Mouse (Mus musculus): ENCODE results near the gene Map7d1.

Gene Map7d1

DNA sequence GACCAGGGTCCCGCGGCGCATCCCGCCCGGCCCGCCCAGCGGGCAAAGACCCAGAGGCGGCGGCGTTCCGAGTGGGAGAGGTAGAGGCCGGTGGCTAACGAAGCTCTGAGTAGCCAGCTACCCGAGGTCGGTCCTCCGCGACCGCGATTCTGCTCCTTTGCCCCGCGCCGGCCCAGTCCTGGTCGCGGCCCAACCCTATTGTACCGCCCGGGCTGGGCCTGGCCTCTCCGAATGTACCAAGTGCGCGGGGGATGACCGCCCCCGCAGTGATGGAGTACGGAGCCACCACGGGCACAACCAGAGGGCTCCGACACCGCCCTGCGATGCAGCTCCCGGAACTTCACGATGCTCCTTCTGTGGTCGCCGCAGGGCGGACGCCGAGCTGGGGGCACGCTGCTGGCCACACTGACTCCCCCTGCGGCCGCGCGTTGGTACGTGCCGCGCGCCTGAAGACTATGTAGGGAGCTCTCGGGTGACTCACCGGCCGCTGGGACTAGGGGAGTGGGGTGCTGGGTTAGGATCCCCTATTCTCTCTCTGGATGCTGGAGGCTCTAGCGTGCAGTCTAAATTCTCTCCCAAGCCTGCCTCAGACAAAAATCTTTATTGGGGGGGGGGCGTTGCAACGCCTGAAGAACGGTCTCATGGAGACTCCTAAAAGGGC lies at the start of gene Map7d1:
TSS of gene Map7d1 (minus strand) at position 213 of the 661 bp plus-strand sequence.
- peak; percentile 95 for DNase-seq (ENCODE audit: low read depth)

DNA sequence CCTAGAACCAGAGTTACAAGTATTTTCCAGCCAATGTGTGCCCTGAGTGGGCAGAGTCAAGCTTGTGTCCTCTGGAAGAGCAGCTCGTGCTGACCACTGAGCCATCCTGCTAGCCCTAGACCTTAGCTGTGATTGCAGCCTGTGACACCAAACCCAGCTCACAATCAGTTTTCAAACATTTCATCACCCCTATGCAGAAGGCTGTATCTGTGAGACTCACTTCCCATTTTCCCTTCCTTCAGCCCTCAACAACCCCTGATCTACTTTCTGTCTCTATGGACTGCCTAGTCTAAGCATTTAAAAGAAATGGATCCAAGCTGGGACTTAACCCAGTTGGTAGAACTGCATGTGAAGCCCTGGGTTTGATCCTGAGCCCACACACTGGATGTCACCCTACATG lies 49.3 kb upstream of the Map7d1 start:
- no peak for DNase-seq (ENCODE audit: low read depth)

DNA sequence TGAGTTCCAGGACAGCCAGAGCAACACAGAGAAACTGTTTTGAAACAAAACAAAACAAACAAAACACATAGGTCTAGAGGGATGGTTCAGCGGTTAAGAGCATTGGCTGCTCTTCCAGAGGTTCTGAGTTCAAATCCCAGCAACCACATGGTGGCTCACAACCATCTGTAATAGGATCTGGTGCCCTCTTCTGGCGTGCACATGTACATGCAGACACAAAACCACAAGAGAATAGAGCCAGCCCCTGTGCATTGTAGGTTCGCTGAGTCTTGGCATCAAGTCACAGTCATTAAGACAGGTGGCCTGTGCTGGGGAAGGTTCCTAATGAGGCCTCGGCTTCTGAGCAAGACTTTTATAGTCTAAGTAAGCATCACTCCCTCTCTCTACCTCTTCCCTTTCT lies 47.7 kb upstream of the Map7d1 start:
- no peak for DNase-seq (ENCODE audit: low read depth)

DNA sequence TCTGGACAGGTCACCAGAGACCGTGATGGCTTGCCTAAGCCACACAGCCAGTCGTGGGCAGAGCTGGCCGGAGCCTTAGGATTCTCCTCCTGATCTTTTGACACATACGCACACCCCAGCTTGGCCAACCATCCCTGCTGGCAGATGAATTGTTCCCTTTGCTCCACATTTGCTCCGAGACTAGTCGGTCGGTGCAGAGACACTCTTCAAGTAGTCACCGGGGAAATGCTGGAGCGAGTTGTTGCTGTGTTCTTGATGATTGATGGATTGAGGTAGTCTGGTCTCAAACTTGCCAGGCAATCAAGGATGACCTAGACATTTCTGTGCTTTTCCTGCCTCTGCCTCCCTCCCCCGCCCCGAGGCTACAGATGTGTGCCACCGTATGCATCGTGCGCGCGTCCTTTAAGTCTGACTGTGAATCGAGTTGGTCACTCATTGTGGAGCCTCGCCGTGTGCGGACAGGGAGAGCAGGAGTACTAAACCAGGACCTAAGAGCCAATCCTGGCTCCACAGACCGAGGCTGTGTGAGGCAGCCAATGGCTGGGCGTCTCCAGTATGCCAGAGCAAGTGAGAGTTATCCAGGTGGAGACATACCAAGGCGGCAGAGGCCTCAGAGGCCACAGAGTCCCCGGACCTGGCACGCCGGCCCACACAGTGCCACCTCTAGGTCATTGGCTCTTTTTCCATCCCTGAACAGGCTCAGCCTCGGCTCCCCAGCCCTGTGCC lies 45.6 kb upstream of the Map7d1 start:
- DNase-seq (ENCODE audit: low read depth) = peak; percentile 75

DNA sequence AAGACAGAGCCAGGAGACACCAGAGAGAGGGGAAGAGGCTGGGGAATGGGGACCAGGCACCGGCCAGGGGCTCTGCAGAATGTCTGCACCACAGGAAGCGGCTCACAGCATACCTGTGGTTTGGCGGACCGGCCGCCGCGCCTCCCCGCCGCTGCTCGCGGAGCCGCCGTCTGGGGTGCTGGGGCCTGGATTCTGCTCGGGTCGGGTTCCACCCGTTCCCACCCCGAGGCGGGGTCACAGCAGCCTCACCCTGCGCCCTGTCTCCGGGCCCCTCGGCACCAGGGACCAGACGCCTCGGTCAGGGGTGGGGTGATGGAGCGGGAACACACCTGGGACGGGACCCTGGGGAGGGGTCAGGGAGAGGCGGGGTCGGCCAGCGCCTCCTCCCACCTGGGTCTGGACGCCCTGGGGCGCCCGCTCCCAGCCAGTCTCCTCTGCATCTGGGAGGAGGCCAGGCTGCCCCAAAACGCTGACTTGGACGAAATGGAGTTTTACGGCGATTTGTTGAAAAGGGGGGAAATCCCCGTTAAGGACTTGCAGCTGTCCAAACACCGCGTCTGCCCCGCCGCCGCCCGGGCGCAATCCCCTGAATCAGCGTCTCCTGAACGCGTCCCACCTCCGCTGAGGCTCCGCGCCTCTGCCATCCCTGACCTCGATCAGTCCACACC lies 44.9 kb upstream of the Map7d1 start:
- DNase-seq (ENCODE audit: low read depth) = peak; percentile 91

DNA sequence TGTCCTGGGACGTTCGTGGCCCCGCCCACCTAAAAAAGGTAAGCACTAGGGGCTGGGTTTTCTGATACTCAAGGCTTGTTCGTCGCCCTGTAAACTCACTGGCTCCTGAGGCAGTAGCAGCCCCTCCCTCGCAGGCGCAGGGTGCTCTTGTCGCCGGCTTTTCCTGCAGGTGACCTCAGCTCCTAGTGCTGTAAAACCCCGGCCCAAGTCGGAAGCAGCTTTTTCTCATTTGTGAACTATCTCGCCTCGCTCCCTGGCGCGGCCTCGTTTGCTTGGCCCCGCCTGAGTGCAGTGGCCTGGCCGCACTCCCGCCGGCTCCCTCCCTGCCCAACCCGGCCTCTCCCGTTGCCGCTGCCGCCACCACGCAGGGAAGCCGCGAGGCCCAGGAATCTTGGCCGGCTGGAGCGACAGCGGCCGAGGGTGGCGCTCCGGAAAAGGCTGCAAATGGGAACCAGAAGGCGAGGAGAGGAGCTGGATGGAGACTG lies 40.5 kb upstream of the Map7d1 start:
- no peak for DNase-seq (ENCODE audit: low read depth)

DNA sequence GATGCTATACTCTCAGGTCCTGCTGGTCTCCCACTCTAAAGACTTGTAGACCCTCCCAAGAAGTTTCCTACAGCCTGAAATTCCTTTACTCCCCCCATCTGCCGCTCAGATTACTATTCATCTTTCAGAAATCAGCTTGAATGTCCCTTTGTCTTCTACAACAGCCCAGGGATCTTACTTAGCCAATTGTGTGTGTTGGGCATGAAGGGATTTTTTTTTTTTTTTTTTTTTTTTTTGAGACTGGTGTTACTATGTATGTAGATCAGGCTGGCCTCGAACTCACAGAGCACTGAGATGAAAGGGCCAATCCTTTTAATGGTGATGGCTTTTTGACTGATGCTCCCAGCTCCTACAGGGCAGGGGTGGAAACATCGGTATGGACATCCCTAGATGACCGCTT lies 39.8 kb upstream of the Map7d1 start:
- no peak for DNase-seq (ENCODE audit: low read depth)

DNA sequence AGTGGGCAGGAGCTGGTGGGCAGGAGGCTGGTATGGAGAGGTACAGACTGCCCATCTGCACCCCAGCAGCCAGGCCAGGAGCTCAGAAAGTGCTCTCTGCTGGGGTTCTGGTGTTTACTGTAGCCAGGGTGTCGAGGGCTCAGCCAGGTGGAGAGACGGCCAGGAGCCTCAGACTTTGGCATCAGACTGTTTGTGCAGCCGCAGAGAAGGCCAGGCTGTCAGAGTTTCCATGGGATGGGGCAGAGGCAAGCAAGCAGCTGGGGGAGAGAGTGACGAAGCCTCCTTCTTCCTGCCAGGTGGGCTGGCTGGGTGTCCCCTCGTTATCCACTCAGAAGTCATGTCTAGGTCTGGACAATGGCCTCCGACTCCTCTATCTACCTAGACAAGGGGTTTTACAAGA lies 39.0 kb upstream of the Map7d1 start:
- no peak for DNase-seq (ENCODE audit: low read depth)

DNA sequence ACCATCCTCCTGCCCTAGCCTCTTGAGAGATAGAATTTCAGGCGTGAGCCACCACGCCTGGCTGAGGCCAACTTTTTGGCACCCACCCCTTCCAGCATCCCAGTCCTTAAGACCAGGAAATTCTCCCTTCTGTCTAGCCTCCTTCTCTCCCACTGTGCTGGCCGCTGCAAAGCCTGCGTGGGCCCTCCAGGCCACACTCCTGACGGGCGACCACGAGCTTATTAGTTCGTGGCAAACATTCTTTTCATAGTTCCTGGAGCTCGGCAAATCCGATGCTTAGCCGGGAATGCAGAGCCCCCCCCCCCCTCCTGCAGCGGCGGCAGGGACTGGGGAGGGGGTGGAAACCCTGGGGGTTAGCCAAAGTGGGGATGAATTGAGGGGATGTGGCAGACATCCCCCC lies 35.1 kb upstream of the Map7d1 start:
- peak; percentile 33 for DNase-seq (ENCODE audit: low read depth)

DNA sequence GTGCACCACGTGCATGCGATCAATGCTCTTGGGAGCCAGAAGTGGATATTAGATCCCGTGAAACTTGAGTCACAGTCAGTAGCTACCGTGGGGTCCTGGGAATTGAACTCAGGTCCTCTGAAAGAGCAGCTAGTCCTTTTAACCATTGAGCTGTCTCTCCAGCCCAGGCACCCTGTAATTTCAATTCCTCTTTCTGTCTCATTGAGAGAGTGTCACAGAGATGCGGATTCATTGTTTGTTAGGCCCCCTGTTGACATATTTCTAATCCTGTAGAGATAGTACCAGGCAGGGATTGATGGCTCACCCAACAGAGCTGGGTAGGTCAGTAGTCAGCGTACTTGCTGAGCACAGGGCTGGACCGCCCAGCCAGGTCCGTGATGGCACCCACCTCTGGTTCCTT lies 34.2 kb upstream of the Map7d1 start:
- no peak for DNase-seq (ENCODE audit: low read depth)

DNA sequence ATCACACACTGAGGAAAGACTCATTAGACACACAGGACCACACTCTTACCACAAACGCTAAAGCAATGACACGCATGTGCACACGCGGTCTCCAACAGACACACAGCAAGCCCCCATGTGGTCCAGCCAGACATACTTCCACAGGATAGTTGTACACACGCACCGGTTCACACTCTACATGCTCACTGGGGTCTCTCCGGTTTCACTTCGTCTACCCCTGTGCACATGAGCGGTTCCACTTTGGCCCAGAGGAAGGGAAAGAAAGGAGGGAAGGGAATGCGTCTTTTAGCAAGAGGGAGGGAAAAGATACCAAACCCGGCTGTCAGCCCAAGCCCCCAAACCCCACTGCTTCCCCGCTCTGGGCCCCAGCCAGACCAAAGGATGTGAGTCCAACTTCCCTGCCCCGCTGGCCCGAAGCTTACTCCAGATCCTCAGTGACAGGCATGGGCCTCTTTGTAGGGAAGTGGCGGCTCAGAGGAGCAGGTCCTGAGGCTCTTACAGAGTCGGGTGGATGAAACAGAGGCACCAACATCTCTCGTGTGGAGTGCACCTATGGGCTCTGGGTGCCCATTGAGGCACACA lies 32.0 kb upstream of the Map7d1 start:
- no peak for DNase-seq (ENCODE audit: low read depth)

DNA sequence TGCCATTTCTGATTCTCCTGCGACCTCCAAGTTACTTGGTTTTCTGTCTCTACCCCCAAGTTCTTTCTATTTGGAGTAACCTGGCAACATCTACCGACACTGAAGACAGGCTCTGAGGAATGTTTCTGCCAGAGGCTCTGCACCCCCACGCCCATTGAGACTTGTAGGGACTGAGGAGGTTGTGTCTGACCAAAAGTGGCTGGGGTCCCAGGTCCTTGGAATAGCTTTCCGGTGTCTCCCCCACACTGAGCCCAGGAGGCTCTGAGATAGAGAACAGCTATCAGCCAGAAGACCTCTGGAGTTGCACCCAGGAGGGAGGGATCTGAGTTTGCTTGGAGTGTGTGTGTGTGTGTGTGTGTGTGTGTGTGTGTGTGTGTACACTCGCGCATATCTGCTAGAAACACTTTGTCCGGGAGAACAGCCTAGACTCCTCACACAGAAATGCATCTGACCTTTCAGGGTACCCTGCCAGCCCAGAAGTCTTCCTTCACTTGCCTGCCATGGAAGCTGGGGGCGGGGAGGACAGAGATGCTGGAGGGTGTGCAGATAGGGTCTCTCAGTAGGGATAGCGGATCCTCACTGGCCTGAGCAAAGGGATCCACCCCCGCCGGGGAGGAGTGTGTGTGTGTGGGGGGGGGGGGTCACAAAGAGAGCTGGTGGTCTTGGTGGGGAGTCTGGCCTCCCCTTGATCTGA lies 31.3 kb upstream of the Map7d1 start:
- DNase-seq (ENCODE audit: low read depth) = no peak

DNA sequence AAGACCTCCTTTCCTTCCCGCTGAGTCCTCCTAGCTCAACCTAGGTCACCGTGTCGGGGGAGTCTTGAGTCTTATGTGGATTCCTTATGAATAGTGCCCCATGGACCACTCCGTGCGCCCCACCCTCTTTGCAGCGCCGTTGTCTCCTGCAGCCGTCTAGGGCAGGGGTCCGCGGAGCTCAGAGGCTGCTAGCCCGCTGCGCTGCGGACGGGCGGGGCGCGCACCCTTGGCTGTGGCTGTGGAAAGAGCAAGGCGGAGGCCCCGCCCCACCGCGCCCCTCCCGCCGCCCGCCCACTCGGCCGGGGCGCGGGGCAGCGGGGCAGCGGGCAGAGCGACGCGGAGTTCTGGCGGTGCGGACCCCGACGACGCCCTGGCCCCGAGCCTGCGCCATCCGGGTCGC lies 30.3 kb upstream of the Map7d1 start, which contains the start of gene Col8a2:
TSS of gene Col8a2 (plus strand) at position 302 of the 400 bp plus-strand sequence.
- DNase-seq (ENCODE audit: low read depth) = no peak

DNA sequence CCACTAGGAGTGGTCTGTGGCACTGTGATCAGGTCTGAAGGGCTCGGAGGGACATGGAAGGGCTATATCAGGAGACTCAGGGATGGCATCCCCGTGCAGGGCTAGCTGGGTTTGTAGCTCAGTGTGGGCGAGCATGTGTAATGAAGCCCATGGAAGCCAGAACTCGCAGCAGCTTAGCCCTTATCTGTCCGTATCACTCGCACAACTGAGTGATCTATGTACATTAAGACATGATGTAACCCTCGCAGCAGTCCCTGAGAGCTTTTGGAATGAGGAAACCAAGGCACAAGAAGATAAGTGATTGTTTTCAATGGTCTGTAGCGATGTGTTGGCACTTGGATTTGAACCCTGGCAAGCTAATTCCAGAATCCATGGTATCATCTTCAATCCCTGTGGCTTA lies 27.4 kb upstream of the Map7d1 start:
- DNase-seq (ENCODE audit: low read depth) = no peak

DNA sequence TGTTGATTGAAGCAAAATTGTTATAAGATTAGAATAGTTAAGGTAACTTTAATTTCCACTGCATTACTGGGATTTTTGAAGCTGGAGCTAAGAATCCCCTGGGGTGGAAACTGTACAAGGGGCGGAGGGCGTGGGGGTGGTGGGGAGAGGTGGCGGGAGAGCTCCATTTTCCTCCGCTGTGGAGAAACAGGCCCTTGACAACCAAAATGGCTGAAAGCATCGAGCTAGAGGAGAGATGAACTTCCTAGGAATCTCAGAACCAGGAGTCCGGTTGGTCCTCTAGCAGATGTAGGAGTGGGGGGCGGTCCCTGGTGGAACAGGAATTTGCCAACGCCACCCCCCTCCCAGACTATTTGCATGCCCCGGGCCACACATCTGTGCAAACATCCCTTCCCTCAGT lies 25.6 kb upstream of the Map7d1 start:
- no peak for DNase-seq (ENCODE audit: low read depth)

DNA sequence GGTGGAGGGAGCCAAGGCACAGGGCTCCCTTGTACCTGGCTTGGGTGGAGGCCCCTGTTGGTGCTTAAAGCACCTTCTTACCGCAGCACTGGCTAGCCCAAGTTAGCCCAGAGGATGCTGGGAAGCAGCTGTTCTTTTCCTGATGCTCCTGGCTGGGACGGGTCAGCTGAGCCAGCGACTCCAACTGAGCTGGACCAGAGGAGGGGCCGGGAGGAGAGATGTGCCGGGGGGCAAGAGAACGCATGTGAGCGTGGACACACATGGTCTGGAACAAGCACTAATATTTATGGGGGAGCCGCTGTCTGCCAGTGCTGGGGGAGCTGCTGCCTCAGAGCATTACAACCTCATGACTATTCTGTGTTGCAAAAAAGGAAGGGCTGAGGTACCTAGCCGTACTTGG lies 22.8 kb upstream of the Map7d1 start:
- DNase-seq (ENCODE audit: low read depth) = no peak

DNA sequence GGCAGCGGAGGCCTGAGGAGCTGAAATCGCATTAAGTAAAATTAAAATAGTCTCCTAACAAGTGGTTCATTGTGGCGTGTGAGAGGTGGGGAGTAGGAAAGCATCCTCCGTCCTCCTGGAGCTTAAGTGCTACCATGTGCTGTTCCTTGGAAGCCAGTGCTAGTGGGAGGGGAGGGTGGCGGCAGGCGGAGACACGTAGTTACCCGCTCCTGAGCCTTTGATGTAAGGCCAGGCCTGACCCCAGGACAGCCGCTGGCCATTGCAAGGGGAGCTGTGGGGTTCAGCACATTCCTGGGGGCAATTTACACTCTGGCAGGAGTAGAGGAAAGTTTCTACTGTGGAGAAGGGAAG lies 22.4 kb upstream of the Map7d1 start:
- no peak for DNase-seq (ENCODE audit: low read depth)

DNA sequence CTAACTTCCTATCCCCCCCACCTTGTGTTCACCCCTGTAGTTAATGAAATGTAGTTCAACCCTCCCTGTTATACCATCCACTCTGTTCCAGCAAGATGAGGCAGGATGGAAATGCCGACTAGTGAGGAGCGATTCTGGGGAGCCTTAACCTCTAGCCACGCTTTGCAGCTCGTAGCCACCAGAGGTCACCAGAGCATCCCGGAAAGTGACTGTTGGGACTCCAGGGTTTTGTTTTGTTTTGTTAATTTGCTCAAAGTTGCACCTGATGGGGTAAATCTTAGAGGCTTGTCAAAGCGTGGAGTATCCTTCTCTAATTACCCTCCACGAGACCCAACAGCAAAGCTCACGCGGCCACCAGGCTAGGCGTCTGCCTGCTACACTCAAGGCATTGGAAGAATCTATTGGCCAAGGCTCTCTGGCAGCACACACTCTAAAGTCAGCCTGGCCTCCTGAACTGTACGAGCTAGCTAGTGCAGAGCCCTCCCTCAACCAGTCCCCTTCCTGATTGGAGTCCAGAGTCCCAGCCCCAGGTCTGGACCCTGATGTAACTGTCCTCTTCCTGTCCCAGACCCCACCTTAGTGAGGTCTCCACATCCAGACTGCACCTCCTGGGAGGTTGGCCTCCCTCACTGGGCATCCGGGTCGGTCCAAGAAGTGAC lies 21.9 kb upstream of the Map7d1 start:
- peak; percentile 77 for DNase-seq (ENCODE audit: low read depth)

DNA sequence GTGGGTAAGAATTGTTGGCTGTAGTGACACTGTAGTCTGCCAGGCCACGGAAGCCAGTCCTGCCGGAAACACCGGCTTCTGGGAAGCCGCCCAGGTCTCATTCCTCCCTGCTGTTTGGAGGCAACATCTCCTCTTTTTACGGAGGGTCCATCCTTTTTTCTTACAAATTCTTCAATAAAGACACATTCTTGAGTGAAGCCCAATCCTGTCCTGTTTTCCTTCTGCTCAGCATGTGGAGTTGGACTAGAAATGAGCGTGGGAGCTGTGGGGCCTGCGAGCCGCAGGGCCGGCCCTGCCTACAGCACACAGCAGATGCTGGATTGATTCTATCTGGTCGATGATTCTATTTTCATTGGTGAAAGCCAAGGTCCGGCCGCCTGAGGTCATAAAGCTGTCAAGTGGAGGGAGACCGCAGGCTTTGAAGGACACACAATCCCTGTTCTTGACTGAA lies 19.6 kb upstream of the Map7d1 start:
- no peak for DNase-seq (ENCODE audit: low read depth)

DNA sequence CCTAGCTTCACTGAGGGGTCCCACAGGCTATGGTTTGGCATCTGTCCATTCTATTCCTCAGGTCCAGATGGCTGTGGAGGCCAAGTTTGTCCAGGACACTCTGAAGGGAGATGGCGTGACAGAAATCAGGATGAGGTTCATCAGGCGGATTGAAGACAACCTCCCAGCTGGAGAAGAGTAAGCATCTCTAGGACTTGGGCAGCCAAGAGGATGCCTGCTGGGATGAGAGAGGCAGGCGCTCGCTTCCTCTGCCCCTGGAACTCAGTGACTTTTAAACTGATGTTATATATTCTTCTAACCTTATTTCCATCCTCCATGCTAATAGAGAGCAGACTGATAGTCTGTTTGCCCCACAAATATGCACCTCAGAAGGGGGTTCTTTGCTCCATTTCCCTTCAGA lies 18.9 kb upstream of the Map7d1 start:
- no peak for DNase-seq (ENCODE audit: low read depth)

DNA sequence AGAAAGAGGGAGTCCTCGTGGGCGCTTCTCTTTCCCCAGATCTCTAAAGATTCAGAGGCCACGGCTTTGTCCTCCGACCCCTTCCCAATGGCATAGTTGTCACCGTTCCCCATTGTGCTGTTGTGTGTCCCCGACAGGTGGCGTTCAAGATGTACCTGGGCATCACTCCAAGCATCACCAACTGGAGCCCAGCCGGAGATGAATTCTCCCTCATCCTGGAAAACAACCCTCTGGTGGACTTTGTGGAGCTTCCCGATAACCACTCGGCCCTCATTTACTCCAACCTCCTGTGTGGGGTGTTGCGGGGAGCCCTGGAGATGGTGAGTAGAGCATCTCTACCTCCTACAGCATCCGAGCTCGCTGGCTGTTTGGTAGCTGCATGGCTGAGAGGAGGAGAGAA lies 17.6 kb upstream of the Map7d1 start:
- DNase-seq (ENCODE audit: low read depth) = no peak

DNA sequence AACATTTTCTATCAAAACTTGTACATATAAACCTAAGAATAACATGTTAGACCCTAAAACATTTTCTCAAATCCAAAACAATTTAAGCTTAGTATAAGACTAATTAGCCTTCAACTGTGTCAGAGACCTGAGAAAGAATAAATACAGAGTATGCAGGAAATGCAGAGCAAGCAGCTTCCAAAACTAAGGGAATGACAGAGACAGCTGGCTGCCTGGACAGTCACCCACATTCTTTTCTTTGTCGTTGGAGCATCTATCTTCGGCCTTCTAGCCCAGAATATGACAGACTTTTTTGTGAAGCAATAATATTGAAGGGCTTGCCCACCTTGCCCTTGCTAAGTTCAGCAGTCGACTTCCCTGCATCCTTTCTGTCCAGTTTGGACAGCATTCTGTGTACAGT lies 13.1 kb upstream of the Map7d1 start:
- DNase-seq (ENCODE audit: low read depth) = no peak
